Mouse (Mus musculus): ENCODE results near the gene Olfr348.

Gene Olfr348

DNA sequence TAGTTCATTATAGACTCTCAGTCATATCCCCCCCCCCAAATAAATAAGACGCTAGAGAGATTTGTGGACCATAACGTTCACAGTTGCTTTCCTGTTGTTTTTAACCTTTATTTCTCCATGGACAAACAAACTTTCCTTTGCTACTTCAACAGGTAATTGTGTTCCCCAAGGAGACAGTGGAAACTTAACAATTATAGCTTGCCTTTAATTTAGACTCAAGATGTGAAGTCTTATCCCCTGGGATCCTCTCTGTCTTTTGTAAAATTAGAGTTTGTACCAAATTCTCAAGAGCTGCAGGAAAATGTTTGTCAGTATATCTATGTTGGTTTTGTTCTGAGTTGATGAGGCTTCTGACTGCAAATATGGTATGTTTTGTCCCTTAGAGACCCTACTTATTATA is at the start of gene Olfr348:
Gene Olfr348 (plus strand): TSS at position 301 of the 400 bp plus-strand sequence.
- DNase-seq (ENCODE audit: low spot score in 2 of 2): no peak

DNA sequence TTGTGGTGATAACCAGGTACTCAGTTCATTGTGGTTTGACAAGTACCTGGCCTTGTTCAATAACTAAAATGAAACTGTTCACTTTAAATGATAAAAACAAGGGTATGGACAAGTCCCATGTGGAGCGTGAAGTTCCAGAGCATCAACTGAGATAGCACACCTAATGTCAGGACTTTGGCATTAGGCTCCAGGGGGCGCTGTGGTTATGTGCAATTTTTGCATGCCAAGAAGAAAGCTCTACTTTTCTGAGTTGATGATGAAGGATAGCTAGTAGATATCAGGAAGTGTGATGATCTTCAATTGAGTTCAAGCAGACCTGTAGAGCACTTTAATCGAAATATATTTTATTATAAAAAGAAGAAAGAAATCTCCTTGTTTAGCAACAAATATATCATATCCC is 47.9 kb upstream of the Olfr348 start:
- no peak for DNase-seq (ENCODE audit: low spot score in 2 of 2)

DNA sequence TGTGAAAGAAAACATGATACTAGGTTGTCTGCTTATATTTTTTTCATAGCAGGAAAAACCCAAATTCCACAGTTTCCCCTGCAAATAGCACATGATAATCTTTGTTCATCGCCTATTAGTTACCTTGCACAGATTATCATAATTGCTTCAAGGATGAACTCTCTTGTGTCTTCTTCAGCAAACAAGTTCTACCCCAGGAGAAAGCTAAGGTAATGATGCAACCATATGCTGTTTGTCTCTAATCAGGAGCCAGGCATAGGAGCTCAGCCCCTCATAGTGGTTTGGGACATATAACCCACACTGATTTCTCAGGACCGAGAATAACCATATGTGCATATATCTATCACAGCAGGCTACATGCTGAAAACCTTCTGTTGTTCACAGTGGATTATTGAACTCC is 6.2 kb downstream of the Olfr348 start, which contains the start of gene Olfr50:
Gene Olfr50 (plus strand): TSS at position 301 of the 400 bp plus-strand sequence.
- no peak for DNase-seq (ENCODE audit: low spot score in 2 of 2)

DNA sequence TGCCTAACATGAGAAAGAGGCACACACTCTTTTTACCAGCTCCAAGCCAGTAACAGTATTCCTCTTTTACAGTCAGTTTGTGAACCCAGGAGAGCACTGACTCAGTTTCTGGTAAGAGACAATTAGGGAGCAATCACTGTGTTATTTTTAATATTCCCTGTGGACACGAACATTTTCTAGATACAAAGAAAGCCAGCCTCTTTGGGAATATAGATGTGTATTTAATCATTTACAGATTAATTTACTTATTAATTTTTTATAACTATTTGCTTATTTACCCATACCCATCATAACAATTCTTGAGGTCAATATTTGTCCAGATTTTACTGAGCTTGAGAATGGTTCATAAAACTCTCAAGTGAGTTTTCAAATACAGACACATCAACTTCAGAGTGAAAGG is 32.9 kb downstream of the Olfr348 start, which contains the start of gene Olfr3:
Gene Olfr3 (minus strand): TSS at position 101 of the 400 bp plus-strand sequence.
- no peak for DNase-seq (ENCODE audit: low spot score in 2 of 2)
